Mouse (Mus musculus) heart, adult 2 months (tissue): ENCODE data around the gene Hip1r.

ENCODE experiments used
- CTCF ChIP-seq: fragments of 200-600 bp; IDR thresholded peaks from 2 replicates; pipeline ENCODE4 v1.8.1; 2022; ENCODE audit warnings: antibody characterized with exemption, mild to moderate bottlenecking, moderate library complexity
- EP300 ChIP-seq: fragments of 200-500 bp; IDR thresholded peaks from 2 replicates; pipeline ENCODE4 v1.6.1; 2011; ENCODE audit warnings: low read depth, low read length, control low read depth; ENCODE audit not compliant: insufficient read depth
- POLR2A ChIP-seq: fragments of 200-500 bp; IDR thresholded peaks from 2 replicates; pipeline ENCODE4 v1.6.1; 2011; ENCODE audit warnings: mild to moderate bottlenecking, low read depth, low read length, control low read depth; ENCODE audit not compliant: insufficient read depth

- TF ChIP-seq POLR2A: no peak
- TF ChIP-seq CTCF: no peak
- TF ChIP-seq EP300: no peak
These were observed 51.7 kb downstream of the Hip1r start for GRCm38 (mm10) chr5:124025146-124025545.
